Mouse (Mus musculus): ENCODE measurements around the gene Gmeb2.

Gmeb2 gene

GRCm38 (mm10) chr2:181224994-181225393 is 62.8 kb downstream of the Gmeb2 start:
- no peak for DNase-seq (ENCODE audit: low spot score)

DNA sequence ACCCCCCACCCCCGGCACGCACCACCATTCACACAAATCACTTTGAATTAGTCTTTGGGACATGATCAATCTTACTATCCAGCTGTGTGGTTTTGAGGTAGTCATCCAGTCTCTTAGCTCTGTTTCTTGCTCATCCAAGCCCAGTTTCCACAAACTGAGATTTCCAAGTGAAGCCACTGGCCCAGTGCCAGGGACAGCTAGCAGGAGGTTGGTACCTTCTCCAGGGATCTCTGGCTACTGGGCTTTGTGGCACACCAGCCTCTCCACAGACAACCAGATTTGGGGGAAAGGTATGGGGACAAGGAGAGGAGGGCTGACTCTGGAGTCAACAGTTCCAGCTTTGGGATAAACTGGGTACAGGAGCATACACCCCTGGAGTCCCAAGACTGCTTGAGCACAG is 67.5 kb downstream of the Gmeb2 start:
- no peak for DNase-seq (ENCODE audit: low spot score)

- peak; percentile 15 for DNase-seq (ENCODE audit: low spot score)
Observed at GRCm38 (mm10) chr2:181219538-181220216, 68.2 kb downstream of the Gmeb2 start, which contains the start of gene Fndc11. TSS of gene Fndc11 (plus strand) at chr2:181220013.

DNA sequence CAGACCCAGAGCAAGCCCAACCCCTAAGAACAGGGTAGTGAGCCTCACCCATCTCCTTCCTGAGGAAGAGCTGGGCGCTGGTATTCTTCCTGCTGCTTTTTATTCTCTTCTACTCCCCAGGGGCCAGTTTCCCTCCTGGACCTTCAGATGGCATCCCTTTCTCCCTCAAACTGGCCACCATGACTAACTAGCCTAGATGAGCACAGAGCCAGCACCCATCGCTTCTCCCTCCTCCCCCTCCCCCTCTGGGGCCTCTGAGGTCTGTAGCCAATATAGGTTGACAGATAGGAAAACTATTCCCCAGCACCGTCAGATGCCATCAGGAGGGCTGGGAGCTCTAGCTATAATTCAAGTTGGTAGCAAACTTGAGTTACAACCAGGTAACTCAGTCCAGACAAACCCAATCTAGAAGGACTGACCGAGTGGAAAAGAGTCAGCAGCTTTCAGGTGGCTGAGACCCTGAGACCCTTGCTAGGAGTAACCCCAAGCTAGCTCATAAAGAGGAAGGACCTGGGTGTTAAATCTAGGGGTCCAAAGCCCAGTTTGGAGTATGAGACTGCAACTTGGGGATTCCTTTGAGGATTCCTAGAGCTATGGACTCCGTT is 68.9 kb downstream of the Gmeb2 start:
- no peak for DNase-seq (ENCODE audit: low spot score)

GRCm38 (mm10) chr2:181216037-181216436 is 71.8 kb downstream of the Gmeb2 start:
- DNase-seq (ENCODE audit: low spot score) = no peak

DNA sequence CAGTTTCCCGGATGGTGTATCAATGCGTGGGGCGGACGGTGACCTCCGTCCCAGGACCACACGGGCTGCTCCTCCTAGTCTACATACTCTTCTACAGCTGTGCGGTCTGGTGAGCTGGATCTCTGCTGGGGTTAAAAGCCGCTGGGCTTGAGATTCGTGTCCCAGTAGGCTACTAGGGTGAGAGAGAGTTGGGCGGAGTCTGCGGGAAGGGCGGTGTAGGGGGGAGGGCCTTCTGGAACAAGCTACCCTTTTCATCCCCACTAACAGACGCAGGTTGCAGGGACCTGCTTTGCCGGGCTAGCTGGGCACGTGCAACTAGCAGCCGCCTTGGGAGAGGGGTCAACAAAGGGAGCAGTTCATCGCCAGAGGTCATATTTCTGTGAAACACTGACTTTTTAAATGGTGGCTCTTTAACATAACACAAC is 74.8 kb downstream of the Gmeb2 start, which contains the start of gene Srms:
Gene Srms (minus strand): TSS at position 165 of the 425 bp plus-strand sequence.
- no peak for DNase-seq (ENCODE audit: low spot score)

DNA sequence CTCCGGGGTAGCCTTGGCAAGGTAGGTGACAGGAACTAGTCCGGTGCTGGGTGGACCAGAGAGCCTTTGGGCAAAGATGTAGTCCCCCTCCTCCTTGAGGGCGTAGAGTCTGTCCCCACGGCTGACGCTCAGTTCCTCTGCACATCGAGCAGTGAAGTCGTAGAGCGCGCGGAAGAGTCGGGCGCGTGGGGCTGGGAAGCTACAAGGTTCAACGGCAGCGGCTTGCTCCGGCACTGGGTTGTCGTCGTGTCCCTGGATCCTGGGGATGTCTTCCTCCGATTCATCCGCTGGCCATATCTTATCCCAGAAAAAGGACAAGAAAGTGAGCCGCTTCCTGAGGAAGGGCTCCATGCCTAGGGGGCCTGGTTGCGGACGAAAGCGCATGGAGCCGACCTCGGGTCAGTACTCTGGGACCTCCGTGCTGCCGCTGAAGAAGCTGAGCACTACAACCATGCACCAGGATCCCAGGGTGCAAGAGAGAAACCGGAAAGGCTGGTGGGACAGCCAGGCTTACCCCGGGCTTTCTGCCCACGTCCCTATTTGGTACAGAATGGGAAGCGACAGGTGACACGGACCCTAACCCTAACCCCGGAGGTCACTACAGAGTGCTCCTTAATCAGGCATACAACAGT is 75.3 kb downstream of the Gmeb2 start:
- DNase-seq (ENCODE audit: low spot score) = no peak

DNA sequence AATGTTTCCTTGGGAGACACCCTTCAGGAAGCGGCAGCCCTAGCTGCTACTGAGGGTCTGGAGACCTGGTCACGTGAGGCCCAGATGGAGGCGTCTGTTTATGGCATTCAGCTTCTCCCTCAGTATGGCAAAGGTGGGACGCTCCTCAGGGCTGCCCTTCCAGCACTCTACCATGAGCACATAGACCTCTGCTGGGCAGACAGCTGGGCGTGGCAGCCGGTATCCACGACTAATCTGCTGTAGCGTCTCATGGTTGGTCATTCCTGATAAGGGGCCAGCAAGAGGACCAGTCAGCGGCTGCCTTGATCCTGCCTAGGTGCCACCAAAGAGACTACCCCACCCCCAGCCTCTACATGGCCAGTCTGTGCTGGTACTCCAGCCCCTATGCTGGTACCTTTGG is 81.7 kb downstream of the Gmeb2 start:
- no peak for DNase-seq (ENCODE audit: low spot score)

- DNase-seq (ENCODE audit: low spot score) = no peak
Observed at GRCm38 (mm10) chr2:181205678-181206077, 82.2 kb downstream of the Gmeb2 start.

GRCm38 (mm10) chr2:181202886-181203285 is 84.9 kb downstream of the Gmeb2 start:
- no peak for DNase-seq (ENCODE audit: low spot score)

GRCm38 (mm10) chr2:181202422-181202821 is 85.4 kb downstream of the Gmeb2 start, which contains the start of gene Ptk6:
TSS of gene Ptk6 (minus strand) at chr2:181202789.
- DNase-seq (ENCODE audit: low spot score) = no peak

DNA sequence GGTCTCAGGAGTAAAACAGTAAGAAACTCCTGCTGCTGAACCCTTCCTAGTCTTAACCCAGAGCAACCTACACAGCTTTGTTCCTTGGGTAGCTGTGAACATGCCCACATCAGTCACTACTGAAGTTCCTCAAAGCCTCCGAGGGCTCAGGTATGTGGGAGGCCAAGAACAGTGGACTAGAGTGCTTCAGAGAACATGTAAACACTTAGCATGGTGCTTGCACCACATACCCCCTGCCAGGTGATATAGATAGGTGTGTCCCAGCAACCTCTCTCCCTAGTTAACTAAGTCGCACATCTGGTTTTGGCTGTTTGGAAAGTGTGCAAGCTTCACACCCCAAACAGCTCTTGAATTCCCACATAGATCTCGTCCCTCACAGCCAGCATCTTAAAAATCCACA is 86.2 kb downstream of the Gmeb2 start:
- no peak for DNase-seq (ENCODE audit: low spot score)
